Mouse (Mus musculus): Measurements from ENCODE around the gene Cracr2a.

Cracr2a gene

DNA sequence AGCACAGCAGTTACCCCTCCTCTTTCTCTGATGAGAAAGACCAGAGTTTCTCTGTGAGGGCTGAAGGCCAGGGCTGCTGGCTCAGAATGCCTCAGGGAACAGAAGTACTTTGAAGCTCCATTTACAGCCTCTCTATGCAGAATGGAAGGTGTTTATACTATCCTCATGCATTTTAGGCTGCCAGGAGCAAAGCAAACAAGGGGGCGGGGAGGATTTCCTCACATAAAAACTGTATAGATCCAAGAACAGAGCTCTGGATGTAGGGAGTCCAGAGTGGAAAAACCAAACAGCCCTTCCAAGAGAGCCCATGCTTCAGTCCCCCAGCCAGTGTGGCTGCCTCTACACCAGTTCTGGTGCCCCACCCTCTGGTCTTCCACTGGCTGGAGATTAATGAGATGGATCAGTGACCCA, 147.1 kb downstream of the Cracr2a start:
- no peak for DNase-seq

DNA sequence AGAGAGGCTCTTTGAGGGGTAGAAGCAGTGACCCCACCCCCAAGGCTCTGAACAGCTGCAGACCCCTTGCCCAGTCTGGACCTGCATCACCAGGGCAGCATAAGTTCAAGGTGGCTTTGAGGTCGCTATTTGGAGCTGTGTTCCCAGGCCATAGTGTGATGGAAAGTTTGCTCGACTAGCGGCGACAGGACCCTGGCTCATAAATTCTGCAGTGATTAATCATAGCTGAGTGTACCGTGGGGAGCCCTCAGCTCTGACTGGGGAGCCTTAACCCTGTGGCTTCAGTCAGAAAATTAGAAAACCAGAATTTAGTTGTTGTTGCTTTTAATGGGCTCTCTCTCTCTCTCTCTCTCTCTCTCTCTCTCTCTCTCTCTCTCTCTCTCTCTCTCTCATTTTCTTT, 153.8 kb downstream of the Cracr2a start:
- DNase-seq, result no peak

DNA sequence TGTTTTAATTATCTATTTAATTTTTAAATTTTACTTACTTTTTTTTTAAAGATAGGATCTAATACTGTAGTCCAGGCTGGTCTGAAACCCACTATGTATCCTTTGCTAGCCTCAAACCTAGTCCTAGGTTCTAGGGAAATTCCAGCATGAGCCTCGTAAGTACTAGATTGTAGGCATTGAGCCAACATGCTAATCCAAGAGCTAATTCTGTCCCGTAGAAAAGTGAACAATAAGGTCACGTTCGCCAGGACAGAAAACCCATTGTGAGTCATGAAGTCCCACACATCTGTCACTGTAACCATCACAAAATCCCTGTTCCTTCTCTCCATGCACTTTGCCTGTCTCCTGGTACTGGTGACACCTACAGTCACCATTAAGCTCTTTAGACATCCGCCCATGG, 154.3 kb downstream of the Cracr2a start:
- DNase-seq, result no peak

DNA sequence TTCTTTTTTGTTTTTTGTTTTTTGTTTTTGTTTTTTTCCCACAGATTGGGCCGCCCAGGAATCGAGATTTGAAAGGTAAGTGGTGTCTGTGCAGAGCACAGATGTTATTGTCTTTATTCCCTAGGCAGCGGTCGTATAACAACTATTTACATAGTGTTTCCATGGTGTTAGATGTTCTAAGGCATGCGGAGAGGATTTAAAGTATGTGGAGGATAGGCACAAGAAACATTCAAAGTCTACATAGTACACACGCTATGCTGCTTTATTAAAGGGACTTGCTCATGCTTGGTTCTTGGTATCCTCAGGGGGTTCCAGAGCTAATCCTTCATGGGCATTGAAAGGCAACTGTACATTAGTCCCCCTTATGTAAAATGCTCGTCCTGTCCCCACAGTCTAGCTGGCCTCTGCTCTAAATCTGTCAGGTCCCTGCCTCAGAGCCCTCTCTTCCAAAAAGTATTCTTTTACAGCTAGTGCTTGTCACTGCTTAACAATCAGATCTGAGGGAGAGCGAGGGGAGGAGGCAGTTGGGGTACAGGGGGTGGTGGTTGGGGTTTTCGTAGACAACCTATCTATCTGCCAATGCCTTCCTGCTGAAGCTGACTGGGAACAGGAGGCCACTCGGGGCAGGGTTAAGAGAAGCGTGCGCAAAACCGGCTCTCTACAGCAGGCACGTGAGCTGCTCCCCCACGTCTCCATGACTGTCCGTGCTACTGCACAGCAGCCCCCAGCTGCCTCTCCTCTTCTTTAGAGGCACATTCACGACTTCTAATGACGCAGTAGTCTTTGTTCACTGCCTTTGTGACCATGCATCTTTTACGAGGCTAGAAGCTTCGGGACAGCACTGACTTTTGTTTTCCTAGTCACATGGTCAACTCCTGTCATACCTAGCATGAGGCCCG, 156.3 kb downstream of the Cracr2a start:
- DNase-seq, result no peak

DNA sequence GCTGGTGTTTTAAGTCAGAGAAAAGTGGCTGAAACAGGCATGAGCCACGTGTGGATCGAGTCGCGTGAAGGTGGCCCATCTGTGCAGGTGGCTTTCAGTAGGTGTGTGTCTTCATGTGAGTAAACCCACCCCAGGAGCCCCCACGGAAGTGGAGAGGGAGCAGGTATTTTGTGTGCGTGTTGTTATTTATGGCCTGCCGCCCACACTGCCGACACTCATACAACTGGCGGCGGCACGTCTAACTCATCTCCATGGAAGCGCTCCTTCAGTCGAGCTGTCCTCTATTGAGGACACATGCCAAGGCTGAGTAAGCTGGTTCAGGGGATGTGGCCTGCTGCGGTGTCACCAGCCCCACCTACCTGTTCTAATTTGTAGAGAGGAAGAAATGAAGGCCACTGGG, 158.7 kb downstream of the Cracr2a start:
- DNase-seq, result no peak

DNA sequence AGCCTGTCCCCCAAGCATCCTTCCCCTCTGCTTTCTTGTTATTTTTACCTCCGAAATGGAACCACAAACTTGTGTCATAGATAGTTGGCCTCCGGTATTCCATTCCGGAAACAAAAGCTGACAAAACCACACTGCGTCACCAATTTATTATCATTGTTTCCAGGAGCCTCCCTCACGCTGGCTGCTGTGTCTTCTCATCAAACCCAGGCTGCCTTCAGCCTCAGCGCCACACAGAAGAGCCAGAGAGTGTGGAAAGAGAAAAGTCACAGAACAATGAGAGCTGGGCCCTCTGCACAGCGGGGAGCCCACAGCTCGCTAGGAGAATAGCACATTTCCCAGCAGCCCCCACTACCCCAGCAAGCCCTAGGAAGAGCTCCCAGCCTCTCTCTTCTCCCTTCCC, 162.0 kb downstream of the Cracr2a start:
- no peak for DNase-seq

Data from B cell, adult 2 months (primary cell).